Mouse (Mus musculus) MEL (cell line): Measurements from ENCODE around the gene Zfp202. TPM values are rescaled to one million over a fixed set of nuclear protein-coding genes. Genes with fewer than 3 reads are reported as not detected.

Experiments
- DNase-seq: peaks from one replicate; pipeline ENCODE4 v3.0.0; 2011; ENCODE audit warnings: low read depth, low spot score
- H3K27ac ChIP-seq: 2 replicates; pipeline ENCODE4 v1.5.1; 2012; ENCODE audit warnings: low read depth, mild to moderate bottlenecking, control low read depth, low read length, moderate library complexity; ENCODE audit not compliant: control insufficient read depth
- H3K27me3 ChIP-seq, 2 experiments: fragments of 150-350 bp in 1 of 2; sonication (generic) in 1 of 2; 2 replicates each; pipeline ENCODE4 v1.6.1; 2012; ENCODE audit warnings: low read length in 2 of 2, mild to moderate bottlenecking in 2 of 2, improper control_type of control experiment in 1 of 2, moderate library complexity in 1 of 2; ENCODE audit not compliant: insufficient read depth in 2 of 2, control insufficient read depth in 1 of 2
- H3K36me3 ChIP-seq, 2 experiments: 2 replicates each; pipeline ENCODE4 v1.6.1; 2012 to 2014; ENCODE audit warnings: low read length in 2 of 2, improper control_type of control experiment in 1 of 2, inconsistent platforms in 1 of 2, mild to moderate bottlenecking in 1 of 2; ENCODE audit not compliant: insufficient read depth in 2 of 2, control insufficient read depth in 1 of 2
- H3K4me1 ChIP-seq, 2 experiments: fragments of 150-350 bp in 1 of 2; sonication (generic) in 1 of 2; 2 replicates each; pipeline ENCODE4 v1.6.1; 2012; ENCODE audit warnings: low read length in 2 of 2, improper control_type of control experiment in 1 of 2, mild to moderate bottlenecking in 1 of 2; ENCODE audit not compliant: insufficient read depth in 2 of 2, control insufficient read depth in 1 of 2
- H3K4me3 ChIP-seq, 2 experiments: fragments of 150-350 bp in 1 of 2; sonication (generic) in 1 of 2; 2 replicates each; pipeline ENCODE4 v1.5.1; 2012; ENCODE audit warnings: low read depth in 2 of 2, low read length in 2 of 2, mild to moderate bottlenecking in 2 of 2, moderate library complexity in 2 of 2, control low read depth in 1 of 2, improper control_type of control experiment in 1 of 2; ENCODE audit not compliant: control insufficient read depth in 1 of 2, insufficient read depth in 1 of 2
- H3K79me2 ChIP-seq: 2 replicates; pipeline ENCODE4 v1.6.1; 2012; ENCODE audit warnings: mild to moderate bottlenecking, low read length, moderate library complexity; ENCODE audit not compliant: control insufficient read depth, poor library complexity, insufficient read depth
- H3K9ac ChIP-seq: 2 replicates; pipeline ENCODE4 v1.6.1; 2012; ENCODE audit warnings: low read depth, mild to moderate bottlenecking, control low read depth, low read length, moderate library complexity; ENCODE audit not compliant: control insufficient read depth, poor library complexity, severe bottlenecking
- H3K9me3 ChIP-seq: fragments of 150-350 bp; sonication (generic); replicated peaks from 2 replicates; pipeline ENCODE4 v1.6.1; 2012; ENCODE audit warnings: mild to moderate bottlenecking, low read length, improper control_type of control experiment, moderate library complexity; ENCODE audit not compliant: insufficient read depth
- BHLHE40 ChIP-seq: IDR thresholded peaks from 2 replicates; pipeline ENCODE4 v1.6.1; 2012; ENCODE audit warnings: low read depth, mild to moderate bottlenecking, inconsistent platforms, low read length, improper control_type of control experiment, borderline replicate concordance
- CHD2 ChIP-seq: IDR thresholded peaks from 2 replicates; pipeline ENCODE4 v1.6.1; 2011; ENCODE audit warnings: low read length, improper control_type of control experiment
- ELF1 ChIP-seq: IDR thresholded peaks from 2 replicates; pipeline ENCODE4 v1.6.1; 2014; ENCODE audit warnings: low read depth, mild to moderate bottlenecking, inconsistent platforms, low read length, improper control_type of control experiment, moderate library complexity
- ETS1 ChIP-seq: IDR thresholded peaks from 2 replicates; pipeline ENCODE4 v1.6.1; 2012; ENCODE audit warnings: low read depth, mild to moderate bottlenecking, inconsistent platforms, low read length, improper control_type of control experiment, moderate library complexity
- GABPA ChIP-seq: IDR thresholded peaks from 2 replicates; pipeline ENCODE4 v1.6.1; 2012; ENCODE audit warnings: low read depth, mild to moderate bottlenecking, inconsistent platforms, low read length, improper control_type of control experiment, moderate library complexity
- GATA1 ChIP-seq: IDR thresholded peaks from 2 replicates; pipeline ENCODE4 v1.6.1; 2011; ENCODE audit warnings: low read depth, low read length, improper control_type of control experiment
- HCFC1 ChIP-seq: IDR thresholded peaks from 2 replicates; pipeline ENCODE4 v1.6.1; 2012; ENCODE audit warnings: low read depth, mild to moderate bottlenecking, inconsistent platforms, low read length, improper control_type of control experiment, moderate library complexity
- KAT2A ChIP-seq: conservative IDR thresholded peaks from 2 replicates; pipeline ENCODE4 v1.6.1; 2012; ENCODE audit warnings: low read depth, low read length, improper control_type of control experiment, inconsistent platforms
- MAFK ChIP-seq: IDR thresholded peaks from 2 replicates; pipeline ENCODE4 v1.6.1; 2011; ENCODE audit warnings: low read depth, mild to moderate bottlenecking, low read length, improper control_type of control experiment, borderline replicate concordance
- MAX ChIP-seq: IDR thresholded peaks from 2 replicates; pipeline ENCODE4 v1.6.1; 2011; ENCODE audit warnings: low read length, improper control_type of control experiment
- MAZ ChIP-seq: IDR thresholded peaks from 2 replicates; pipeline ENCODE4 v1.6.1; 2012; ENCODE audit warnings: low read depth, mild to moderate bottlenecking, inconsistent platforms, low read length, improper control_type of control experiment
- MEF2A ChIP-seq: IDR thresholded peaks from 2 replicates; pipeline ENCODE4 v1.6.1; 2014; ENCODE audit warnings: low read depth, mild to moderate bottlenecking, inconsistent platforms, low read length, improper control_type of control experiment; ENCODE audit not compliant: poor library complexity, insufficient replicate concordance, severe bottlenecking; ENCODE audit errors: extremely low read depth
- MYC ChIP-seq: IDR thresholded peaks from 2 replicates; pipeline ENCODE4 v1.6.1; 2011; ENCODE audit warnings: low read depth, mild to moderate bottlenecking, low read length, improper control_type of control experiment, moderate library complexity
- POLR2A ChIP-seq, 2 experiments: IDR thresholded peaks; 2 replicates each; pipeline ENCODE4 v1.6.1; 2011 to 2012; ENCODE audit warnings: low read length in 2 of 2, mild to moderate bottlenecking in 2 of 2, control low read depth in 1 of 2, improper control_type of control experiment in 1 of 2, low read depth in 1 of 2, moderate library complexity in 1 of 2; ENCODE audit not compliant: control insufficient read depth in 1 of 2, insufficient read depth in 1 of 2, poor library complexity in 1 of 2
- POLR2AphosphoS2 ChIP-seq: IDR thresholded peaks from 2 replicates; pipeline ENCODE4 v1.6.1; 2011; ENCODE audit warnings: low read length, improper control_type of control experiment
- RAD21 ChIP-seq: IDR thresholded peaks from 2 replicates; pipeline ENCODE4 v1.6.1; 2011; ENCODE audit warnings: mild to moderate bottlenecking, low read depth, low read length, improper control_type of control experiment
- RCOR1 ChIP-seq: IDR thresholded peaks from 2 replicates; pipeline ENCODE4 v1.6.1; 2012; ENCODE audit warnings: low read depth, mild to moderate bottlenecking, inconsistent platforms, low read length, improper control_type of control experiment
- SIN3A ChIP-seq: IDR thresholded peaks from 2 replicates; pipeline ENCODE4 v1.6.1; 2012; ENCODE audit warnings: low read length, improper control_type of control experiment, inconsistent platforms
- SMC3 ChIP-seq: IDR thresholded peaks from 2 replicates; pipeline ENCODE4 v1.6.1; 2011; ENCODE audit warnings: low read depth, low read length, improper control_type of control experiment
- TBP ChIP-seq: IDR thresholded peaks from 2 replicates; pipeline ENCODE4 v1.8.0; 2011; ENCODE audit warnings: low read depth, low read length, improper control_type of control experiment
- UBTF ChIP-seq: IDR thresholded peaks from 2 replicates; pipeline ENCODE4 v1.6.1; 2012; ENCODE audit warnings: low read depth, mild to moderate bottlenecking, inconsistent platforms, low read length, improper control_type of control experiment, moderate library complexity, borderline replicate concordance; ENCODE audit not compliant: insufficient read depth
- ZKSCAN1 ChIP-seq: IDR thresholded peaks from 2 replicates; pipeline ENCODE4 v1.6.1; 2012; ENCODE audit warnings: low read depth, mild to moderate bottlenecking, inconsistent platforms, low read length, improper control_type of control experiment, moderate library complexity
- polyA plus RNA-seq, 2 experiments: library from polyadenylated mRNA; stranded (reverse) in 1 of 2; unstranded in 1 of 2; fragments of >175 nt in 1 of 2; fragments of >200 nt in 1 of 2; gene quantifications; 2 replicates each; pipeline versions ENCODE4 v1.2.1 to v1.2.4; 2012; ENCODE audit warnings: low replicate concordance in 2 of 2, low read depth in 1 of 2; ENCODE audit not compliant: insufficient read length in 2 of 2, insufficient read depth in 1 of 2, missing spikeins in 1 of 2
- total RNA-seq: library from RNA; depleted of rRNA; stranded (reverse); fragments of 300-350 nt; gene quantifications from 2 replicates; pipeline ENCODE4 v1.2.3, GENCODE M21; 2012

Gene Zfp202
- total and polyA plus RNA-seq, 3 experiments: 2.7 to 2.8 TPM; not detected in 1

- Histone ChIP-seq H3K4me3 (no peak overlapping the region), H3K9me3 (no peaks in the 10 kb centered on the region), H3K36me3 (no peaks in the 10 kb centered on the region), H3K27ac (no peak overlapping the region), H3K27me3 (no peaks in the 10 kb centered on the region), H3K4me1 (no peaks in the 10 kb centered on the region), H3K79me2 (no peaks in the 10 kb centered on the region), H3K9ac (no peak overlapping the region)
- no peak for TF ChIP-seq SMC3
- TF ChIP-seq MAFK: no peak
- no peak for TF ChIP-seq MYC
- no peak for TF ChIP-seq RCOR1
- no peak for TF ChIP-seq CHD2
- no peak for TF ChIP-seq HCFC1
- TF ChIP-seq GATA1: no peak
- no peak for TF ChIP-seq POLR2A (IDR thresholded peaks at IDR 0.05; ENCODE audit: control insufficient read depth in 1 of 2, insufficient read depth in 1 of 2, low read depth in 1 of 2, low read length in 2 of 2, poor library complexity in 1 of 2)
- TF ChIP-seq ETS1: no peak
- TF ChIP-seq ELF1: no peak
- TF ChIP-seq GABPA: no peak
- TF ChIP-seq ZKSCAN1: no peak
- no peak for TF ChIP-seq MAZ
- DNase-seq: no peak
Observed at GRCm38 (mm10) chr9:40241951-40242888, 50.1 kb downstream of the Zfp202 start.

GRCm38 (mm10) chr9:40245466-40245865 lies 53.4 kb downstream of the Zfp202 start:
- no peaks in the 10 kb centered on the region for H3K27me3 ChIP-seq
- no peak for DNase-seq
- no peak overlapping the region for H3K9ac ChIP-seq
- TF ChIP-seq MEF2A: no peak
- no peak for TF ChIP-seq MYC
- TF ChIP-seq KAT2A: no peak
- TF ChIP-seq TBP: no peak
- no peak for TF ChIP-seq BHLHE40
- no peak for TF ChIP-seq POLR2AphosphoS2
- TF ChIP-seq GABPA: no peak
- no peak for TF ChIP-seq HCFC1
- TF ChIP-seq SMC3: no peak
- no peak for TF ChIP-seq MAX
- TF ChIP-seq SIN3A: no peak
- TF ChIP-seq GATA1: no peak
- TF ChIP-seq UBTF: no peak
- no peak for TF ChIP-seq MAFK
- no peak for TF ChIP-seq RAD21
- no peak for TF ChIP-seq ZKSCAN1
- no peaks in the 10 kb centered on the region for H3K4me1 ChIP-seq
- no peak overlapping the region for H3K4me3 ChIP-seq
- no peak overlapping the region for H3K27ac ChIP-seq
- no peaks in the 10 kb centered on the region for H3K9me3 ChIP-seq
- no peaks in the 10 kb centered on the region for H3K79me2 ChIP-seq
- H3K36me3 ChIP-seq: no peaks in the 10 kb centered on the region
